Mouse (Mus musculus): Measurements from ENCODE around the gene Shisa8.
A peak's percentile ranks its signal among the peaks of the same experiment; 100 is the strongest.
"Not testable (repeated sequence)": the region's sequence is repeated elsewhere in the genome, so short reads cannot be mapped to it uniquely, and the experiment has no call there.

Gene Shisa8

GRCm38 (mm10) chr15:82212752-82213063 is at the start of gene Shisa8:
Shisa8 (minus strand) TSS chr15:82212815.
- no peak for DNase-seq (ENCODE audit: low spot score)

GRCm38 (mm10) chr15:82259510-82259909 is 46.9 kb upstream of the Shisa8 start:
- no peak for DNase-seq (ENCODE audit: low spot score)

GRCm38 (mm10) chr15:82255944-82256383 is 43.3 kb upstream of the Shisa8 start:
- DNase-seq (ENCODE audit: low spot score): no peak

- DNase-seq (ENCODE audit: low spot score): no peak
Observed at GRCm38 (mm10) chr15:82255248-82255647, 42.6 kb upstream of the Shisa8 start.

- no peak for DNase-seq (ENCODE audit: low spot score)
Observed at GRCm38 (mm10) chr15:82252097-82252496, 39.5 kb upstream of the Shisa8 start, which contains the start of gene 1500009C09Rik. 1500009C09Rik (plus strand) TSS chr15:82252397.

GRCm38 (mm10) chr15:82251579-82251978 is 39.0 kb upstream of the Shisa8 start:
- DNase-seq (ENCODE audit: low spot score): no peak

GRCm38 (mm10) chr15:82247131-82247776 is 34.6 kb upstream of the Shisa8 start:
- peak; percentile 43 for DNase-seq (ENCODE audit: low spot score)

- not testable (repeated sequence) for DNase-seq (ENCODE audit: low spot score)
Observed at GRCm38 (mm10) chr15:82244805-82245161, 32.2 kb upstream of the Shisa8 start.

- peak; percentile 84 for DNase-seq (ENCODE audit: low spot score)
Observed at GRCm38 (mm10) chr15:82244115-82244804, 31.6 kb upstream of the Shisa8 start, which contains the start of gene Cenpm. Cenpm (minus strand) TSS chr15:82244748.

GRCm38 (mm10) chr15:82243742-82244114 is 31.1 kb upstream of the Shisa8 start:
- DNase-seq (ENCODE audit: low spot score): no peak

GRCm38 (mm10) chr15:82243311-82243710 is 30.7 kb upstream of the Shisa8 start:
- no peak for DNase-seq (ENCODE audit: low spot score)

- DNase-seq (ENCODE audit: low spot score): peak; percentile 76
Observed at GRCm38 (mm10) chr15:82236565-82236964, 23.9 kb upstream of the Shisa8 start.

- DNase-seq (ENCODE audit: low spot score): no peak
Observed at GRCm38 (mm10) chr15:82235661-82236060, 23.0 kb upstream of the Shisa8 start.

GRCm38 (mm10) chr15:82232651-82233050 is 20.0 kb upstream of the Shisa8 start:
- no peak for DNase-seq (ENCODE audit: low spot score)

- peak; percentile 55 for DNase-seq (ENCODE audit: low spot score)
Observed at GRCm38 (mm10) chr15:82231591-82232378, 19.2 kb upstream of the Shisa8 start.

GRCm38 (mm10) chr15:82231100-82231499 is 18.5 kb upstream of the Shisa8 start:
- DNase-seq (ENCODE audit: low spot score): no peak

- DNase-seq (ENCODE audit: low spot score): no peak
Observed at GRCm38 (mm10) chr15:82230098-82230611, 17.5 kb upstream of the Shisa8 start.

- DNase-seq (ENCODE audit: low spot score): no peak
Observed at GRCm38 (mm10) chr15:82229542-82230045, 17.0 kb upstream of the Shisa8 start.

GRCm38 (mm10) chr15:82225769-82226168 is 13.2 kb upstream of the Shisa8 start:
- no peak for DNase-seq (ENCODE audit: low spot score)

GRCm38 (mm10) chr15:82224602-82225215 is 12.1 kb upstream of the Shisa8 start:
- no peak for DNase-seq (ENCODE audit: low spot score)

GRCm38 (mm10) chr15:82223657-82224601 is 11.3 kb upstream of the Shisa8 start, which contains the start of gene Tnfrsf13c:
Tnfrsf13c (minus strand) TSS chr15:82224369.
- no peak for DNase-seq (ENCODE audit: low spot score)

Measured in adipocyte (in vitro differentiated cells).